Mouse (Mus musculus) brain, embryonic 14.5 days (tissue): ENCODE measurements around the gene Prkaa1.

ENCODE experiments used
- CTCF ChIP-seq: fragments of 200-500 bp; IDR thresholded peaks from 2 replicates; pipeline ENCODE4 v1.5.1; 2012; ENCODE audit warnings: inconsistent platforms, mild to moderate bottlenecking, moderate library complexity, borderline replicate concordance; ENCODE audit not compliant: insufficient read depth, insufficient read length; ENCODE audit errors: extremely low read depth
- POLR2A ChIP-seq: fragments of 200-500 bp; IDR thresholded peaks from 2 replicates; pipeline ENCODE4 v1.6.1; 2012; ENCODE audit warnings: mild to moderate bottlenecking, inconsistent platforms, borderline replicate concordance; ENCODE audit not compliant: poor library complexity, insufficient read depth, insufficient read length, severe bottlenecking; ENCODE audit errors: extremely low read depth

- TF ChIP-seq POLR2A (no peak), CTCF (no peak)
Observed at GRCm38 (mm10) chr15:5139863-5140262, 3.8 kb upstream of the Prkaa1 start.
